Mouse (Mus musculus): ENCODE results near the gene Aff4. TPM values are rescaled to one million over a fixed set of nuclear protein-coding genes. Genes with fewer than 3 reads are reported as not detected.
"Not testable (repeated sequence)": the region's sequence is repeated elsewhere in the genome, so short reads cannot be mapped to it uniquely, and the experiment has no call there.

Aff4 gene
- polyA plus RNA-seq, 1 experiment, result 856 TPM

- WGBS, result 72% methylated on average over 3 of the region's 3 CpGs
- TF ChIP-seq CTCF (IDR thresholded peaks at IDR 0.05; ENCODE audit: insufficient read depth, low read depth, low read length) (no peak), POLR2A (IDR thresholded peaks at IDR 0.05; ENCODE audit: insufficient read depth, low read depth, low read length) (no peak)
- H3K4me3 ChIP-seq (ENCODE audit: insufficient read depth, low read depth, low read length), result no peak overlapping the region
- H3K27ac ChIP-seq (ENCODE audit: insufficient read depth, low read depth, low read length), result no peak overlapping the region
- H3K4me1 ChIP-seq (ENCODE audit: control insufficient read depth, insufficient read depth, low read length), result no peaks in the 10 kb centered on the region
Measured at GRCm38 (mm10) chr11:53335505-53336181, 15.0 kb upstream of the Aff4 start.

- H3K4me1 ChIP-seq (ENCODE audit: control insufficient read depth, insufficient read depth, low read length), result no peaks in the 10 kb centered on the region
- no peak overlapping the region for H3K4me3 ChIP-seq (ENCODE audit: insufficient read depth, low read depth, low read length)
- no peak overlapping the region for H3K27ac ChIP-seq (ENCODE audit: insufficient read depth, low read depth, low read length)
- TF ChIP-seq POLR2A (IDR thresholded peaks at IDR 0.05; ENCODE audit: insufficient read depth, low read depth, low read length) (no peak), CTCF (IDR thresholded peaks at IDR 0.05; ENCODE audit: insufficient read depth, low read depth, low read length) (no peak)
Measured at GRCm38 (mm10) chr11:53336182-53336571, 14.5 kb upstream of the Aff4 start.

GRCm38 (mm10) chr11:53336924-53337323 is 13.7 kb upstream of the Aff4 start:
- 90% methylated on average over 1 of the region's 1 CpGs for WGBS
- Histone ChIP-seq H3K4me1 (ENCODE audit: control insufficient read depth, insufficient read depth, low read length) (no peaks in the 10 kb centered on the region), H3K27ac (ENCODE audit: insufficient read depth, low read depth, low read length) (no peak overlapping the region), H3K4me3 (ENCODE audit: insufficient read depth, low read depth, low read length) (no peak overlapping the region)
- TF ChIP-seq CTCF (IDR thresholded peaks at IDR 0.05; ENCODE audit: insufficient read depth, low read depth, low read length), result no peak

GRCm38 (mm10) chr11:53337684-53338083 is 12.9 kb upstream of the Aff4 start:
- no peak overlapping the region for H3K27ac ChIP-seq (ENCODE audit: insufficient read depth, low read depth, low read length)
- no peak overlapping the region for H3K4me3 ChIP-seq (ENCODE audit: insufficient read depth, low read depth, low read length)
- WGBS, result 74% methylated on average over 8 of the region's 8 CpGs
- no peaks in the 10 kb centered on the region for H3K4me1 ChIP-seq (ENCODE audit: control insufficient read depth, insufficient read depth, low read length)
- no peak for TF ChIP-seq CTCF (IDR thresholded peaks at IDR 0.05; ENCODE audit: insufficient read depth, low read depth, low read length)
- TF ChIP-seq POLR2A (IDR thresholded peaks at IDR 0.05; ENCODE audit: insufficient read depth, low read depth, low read length), result no peak

GRCm38 (mm10) chr11:53341019-53341418 is 9.6 kb upstream of the Aff4 start:
- H3K27ac ChIP-seq (ENCODE audit: insufficient read depth, low read depth, low read length); H3K4me3 ChIP-seq (ENCODE audit: insufficient read depth, low read depth, low read length); H3K4me1 ChIP-seq (ENCODE audit: control insufficient read depth, insufficient read depth, low read length): not testable (repeated sequence)
- 89% methylated on average over 10 of the region's 10 CpGs for WGBS

GRCm38 (mm10) chr11:53342711-53343110 is 7.9 kb upstream of the Aff4 start:
- TF ChIP-seq CTCF (IDR thresholded peaks at IDR 0.05; ENCODE audit: insufficient read depth, low read depth, low read length), result no peak
- TF ChIP-seq POLR2A (IDR thresholded peaks at IDR 0.05; ENCODE audit: insufficient read depth, low read depth, low read length), result no peak
- 49% methylated on average over 5 of the region's 5 CpGs for WGBS
- Histone ChIP-seq H3K4me3 (ENCODE audit: insufficient read depth, low read depth, low read length) (no peak overlapping the region), H3K4me1 (ENCODE audit: control insufficient read depth, insufficient read depth, low read length) (no peaks in the 10 kb centered on the region), H3K27ac (ENCODE audit: insufficient read depth, low read depth, low read length) (no peak overlapping the region)

- H3K4me1 ChIP-seq (ENCODE audit: control insufficient read depth, insufficient read depth, low read length), result no peaks in the 10 kb centered on the region
- WGBS, result 70% methylated on average over 5 of the region's 5 CpGs
- no peak overlapping the region for H3K27ac ChIP-seq (ENCODE audit: insufficient read depth, low read depth, low read length)
- TF ChIP-seq POLR2A (IDR thresholded peaks at IDR 0.05; ENCODE audit: insufficient read depth, low read depth, low read length) (no peak), CTCF (IDR thresholded peaks at IDR 0.05; ENCODE audit: insufficient read depth, low read depth, low read length) (no peak)
- no peak overlapping the region for H3K4me3 ChIP-seq (ENCODE audit: insufficient read depth, low read depth, low read length)
Measured at GRCm38 (mm10) chr11:53345328-53345727, 5.3 kb upstream of the Aff4 start.

- Histone ChIP-seq H3K27ac (ENCODE audit: insufficient read depth, low read depth, low read length) (no peak overlapping the region), H3K4me1 (ENCODE audit: control insufficient read depth, insufficient read depth, low read length) (no peaks in the 10 kb centered on the region), H3K4me3 (ENCODE audit: insufficient read depth, low read depth, low read length) (no peak overlapping the region)
- 84% methylated on average over 2 of the region's 2 CpGs for WGBS
- TF ChIP-seq POLR2A (IDR thresholded peaks at IDR 0.05; ENCODE audit: insufficient read depth, low read depth, low read length) (no peak), CTCF (IDR thresholded peaks at IDR 0.05; ENCODE audit: insufficient read depth, low read depth, low read length) (no peak)
Measured at GRCm38 (mm10) chr11:53345738-53346137, 4.9 kb upstream of the Aff4 start.

GRCm38 (mm10) chr11:53351224-53351942 is 750 bp downstream of the Aff4 start:
- peak overlapping the region; percentile 98 for H3K27ac ChIP-seq (ENCODE audit: insufficient read depth, low read depth, low read length)
- 0% methylated on average over 35 of the region's 35 CpGs for WGBS
- no peak for TF ChIP-seq POLR2A (IDR thresholded peaks at IDR 0.05; ENCODE audit: insufficient read depth, low read depth, low read length)
- TF ChIP-seq CTCF (IDR thresholded peaks at IDR 0.05; ENCODE audit: insufficient read depth, low read depth, low read length), result no peak
- no peaks in the 10 kb centered on the region for H3K4me1 ChIP-seq (ENCODE audit: control insufficient read depth, insufficient read depth, low read length)
- peak overlapping the region; percentile 99 for H3K4me3 ChIP-seq (ENCODE audit: insufficient read depth, low read depth, low read length)

All from olfactory bulb, adult 2 months (tissue).